Mouse (Mus musculus): ENCODE data around the gene Thra. TPM values are rescaled to one million over a fixed set of nuclear protein-coding genes. Genes with fewer than 3 reads are reported as not detected.

Gene Thra
- total and polyA plus RNA-seq, 3 experiments = 22.0 to 50.9 TPM; not detected in 1

- TF ChIP-seq USF1 (IDR thresholded peaks at IDR 0.05; ENCODE audit: low read depth, low read length) (peak; percentile 95), USF2 (IDR thresholded peaks at IDR 0.05; ENCODE audit: borderline replicate concordance in 1 of 2, insufficient read depth in 1 of 2, low read depth in 1 of 2, low read length in 2 of 2) (peak in 1 of 2 experiments; percentile 72; a peak in 3 of 4 replicates), ZC3H11A (IDR thresholded peaks at IDR 0.05; ENCODE audit: low read depth, low read length) (no peak), CHD2 (IDR thresholded peaks at IDR 0.05; ENCODE audit: low read length) (no peak), TBP (IDR thresholded peaks at IDR 0.05; ENCODE audit: low read depth, low read length) (0 out of 2 replicates have a peak, but pooled peaks have one; percentile 30), POLR2AphosphoS5 (IDR thresholded peaks at IDR 0.05; ENCODE audit: borderline replicate concordance, low read depth, low read length) (no peak), SMC3 (IDR thresholded peaks at IDR 0.05; ENCODE audit: low read depth, low read length) (peak; percentile 25; the same call in 1 of the 2 replicates), UBTF (IDR thresholded peaks at IDR 0.05; ENCODE audit: borderline replicate concordance, insufficient read depth, low read depth, low read length) (peak; percentile 29; the same call in 1 of the 2 replicates), ZNF384 (IDR thresholded peaks at IDR 0.05; ENCODE audit: low read depth, low read length) (no peak), POLR2AphosphoS2 (IDR thresholded peaks at IDR 0.05; ENCODE audit: low read length) (no peak), TCF12 (IDR thresholded peaks at IDR 0.05; ENCODE audit: low read depth, low read length) (peak; percentile 36; the same call in 1 of the 2 replicates), NRF1 (IDR thresholded peaks at IDR 0.05; ENCODE audit: insufficient read depth, low read depth, low read length, poor library complexity, severe bottlenecking) (peak; percentile 41; the same call in 1 of the 2 replicates), CHD1 (IDR thresholded peaks at IDR 0.05; ENCODE audit: low read depth, low read length) (no peak), POLR2A (IDR thresholded peaks at IDR 0.05; ENCODE audit: control insufficient read depth in 1 of 2, insufficient read depth in 1 of 2, low read depth in 1 of 2, low read length in 2 of 2, poor library complexity in 1 of 2) (peak; percentile 62 to 64; a peak in 3 of 4 replicates), ZKSCAN1 (IDR thresholded peaks at IDR 0.05; ENCODE audit: low read depth, low read length) (no peak), CTCF (IDR thresholded peaks at IDR 0.05 in 2 of 3, conservative IDR thresholded peaks at IDR 0.05 in 1 of 3; ENCODE audit: control insufficient read depth in 1 of 3, insufficient read depth in 1 of 3, low read depth in 2 of 3, low read length in 3 of 3, poor library complexity in 1 of 3, severe bottlenecking in 1 of 3) (peak in 1 of 3 experiments; percentile 7; a peak in 2 of 6 replicates), MEF2A (IDR thresholded peaks at IDR 0.05; ENCODE audit: extremely low read depth, insufficient replicate concordance, low read depth, low read length, poor library complexity, severe bottlenecking) (no peak)
These were observed 42.8 kb downstream of the Thra start (continued) for GRCm38 (mm10) chr11:98783236-98783696.

- peaks cover 0 to 25% of the 10 kb centered on the region in 2 experiments; a peak in 2 of 4 replicates for H3K36me3 ChIP-seq (ENCODE audit: control insufficient read depth in 1 of 2, insufficient read depth in 2 of 2, low read length in 2 of 2)
- DNase-seq (ENCODE audit: low read depth, low spot score) = no peak
- H3K4me1 ChIP-seq (ENCODE audit: control insufficient read depth in 1 of 2, insufficient read depth in 2 of 2, low read length in 2 of 2) = peaks cover 5 to 35% of the 10 kb centered on the region in 2 experiments
- H3K27me3 ChIP-seq (ENCODE audit: control insufficient read depth in 1 of 2, insufficient read depth in 2 of 2, low read length in 2 of 2) = no peaks in the 10 kb centered on the region
- TF ChIP-seq BHLHE40 (IDR thresholded peaks at IDR 0.05; ENCODE audit: borderline replicate concordance, low read depth, low read length) (no peak), ETS1 (IDR thresholded peaks at IDR 0.05; ENCODE audit: low read depth, low read length) (no peak), SMC3 (IDR thresholded peaks at IDR 0.05; ENCODE audit: low read depth, low read length) (no peak), ZMIZ1 (IDR thresholded peaks at IDR 0.05; ENCODE audit: low read depth, low read length) (no peak), GATA1 (IDR thresholded peaks at IDR 0.05; ENCODE audit: low read depth, low read length) (no peak), UBTF (IDR thresholded peaks at IDR 0.05; ENCODE audit: borderline replicate concordance, insufficient read depth, low read depth, low read length) (no peak), TCF12 (IDR thresholded peaks at IDR 0.05; ENCODE audit: low read depth, low read length) (no peak)
- no peak overlapping the region for H3K27ac ChIP-seq (ENCODE audit: control insufficient read depth, low read depth, low read length)
- H3K4me3 ChIP-seq (ENCODE audit: control insufficient read depth in 1 of 2, insufficient read depth in 1 of 2, low read depth in 2 of 2, low read length in 2 of 2) = no peak overlapping the region
- H3K9me3 ChIP-seq (replicated peaks; ENCODE audit: insufficient read depth, low read length) = no peaks in the 10 kb centered on the region
- peaks cover under 1% of the 10 kb centered on the region; the same call in 1 of the 2 replicates for H3K79me2 ChIP-seq (ENCODE audit: control insufficient read depth, insufficient read depth, low read length, poor library complexity)
- no peak overlapping the region; the same call in 1 of the 2 replicates for H3K9ac ChIP-seq (ENCODE audit: control insufficient read depth, low read depth, low read length, poor library complexity, severe bottlenecking)
These were observed 43.7 kb downstream of the Thra start for GRCm38 (mm10) chr11:98784139-98784538.

All from MEL (cell line).